Mouse (Mus musculus): ENCODE data around the gene Rad51b. TPM values are rescaled to one million over a fixed set of nuclear protein-coding genes. Genes with fewer than 3 reads are reported as not detected.

Rad51b gene
- polyA plus RNA-seq, 1 experiment from 2014 or later, result 0.87 TPM

DNA sequence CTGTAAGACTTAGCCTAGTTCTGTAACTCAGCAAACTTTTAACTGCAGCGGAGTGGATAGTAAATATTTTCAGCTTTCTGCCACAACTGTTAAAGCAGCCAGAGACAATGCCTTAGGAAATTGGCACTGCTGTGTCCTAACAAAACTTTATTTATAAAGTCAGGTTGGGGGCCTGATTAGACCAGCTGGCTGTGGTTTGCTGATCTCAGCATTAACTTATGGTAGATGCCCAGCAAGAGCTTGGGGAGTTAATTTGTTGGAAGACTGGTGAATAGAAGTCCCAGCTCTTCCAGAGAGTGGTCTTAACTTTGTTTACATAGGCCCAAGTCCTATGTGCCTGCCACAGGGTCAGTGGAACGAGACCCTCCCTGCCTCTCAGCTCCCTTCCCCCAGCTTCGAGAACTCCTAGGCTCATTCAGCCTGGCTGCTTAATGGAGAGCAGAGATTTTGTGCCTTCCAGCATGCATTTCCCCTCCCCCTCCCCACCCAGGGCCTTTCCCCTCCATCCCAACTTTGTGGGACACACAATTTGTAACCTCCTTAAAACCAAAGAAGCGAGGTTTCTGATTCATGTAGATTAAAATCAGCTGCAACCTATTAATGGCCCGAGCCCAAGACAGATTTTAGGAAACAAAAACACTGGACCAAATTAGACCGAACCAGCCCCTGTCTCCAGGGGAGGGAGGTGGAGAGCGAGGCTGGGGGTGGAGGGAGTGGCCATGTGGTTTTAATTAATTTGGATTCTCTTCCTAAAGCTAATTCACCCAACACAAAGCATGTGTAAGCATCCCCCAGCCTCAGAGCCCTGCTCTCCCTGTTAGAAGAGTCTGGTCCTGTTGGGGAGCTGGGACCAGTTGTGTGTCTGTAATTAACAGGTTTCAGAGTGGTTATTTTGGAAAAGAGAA lies 549.4 kb downstream of the Rad51b start:
- no peaks in the 10 kb centered on the region for H3K36me3 ChIP-seq (ENCODE audit: control insufficient read depth, insufficient read depth, low read length)
- no peak for ATAC-seq (ENCODE audit: low read depth)

DNA sequence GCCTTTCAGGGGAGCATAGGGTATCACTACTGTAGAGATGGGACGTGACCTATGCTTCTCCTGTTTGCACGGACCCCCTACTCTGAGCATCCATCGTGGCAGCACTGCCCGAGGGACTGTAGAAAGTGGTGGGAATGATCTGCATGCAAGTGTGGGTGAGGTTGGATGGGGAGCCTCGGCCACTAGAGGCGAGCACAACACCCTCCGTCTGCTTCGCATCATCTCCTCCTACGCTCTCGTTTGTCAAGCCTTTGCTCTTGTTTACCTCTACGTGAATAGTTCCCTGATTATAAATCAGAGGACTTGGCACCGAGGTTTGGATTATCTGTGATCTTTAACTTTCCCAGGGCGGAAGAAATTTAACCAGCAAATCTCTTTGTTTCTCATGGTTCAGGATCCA lies 551.5 kb downstream of the Rad51b start:
- no peaks in the 10 kb centered on the region for H3K36me3 ChIP-seq (ENCODE audit: control insufficient read depth, insufficient read depth, low read length)
- H3K4me1 ChIP-seq (ENCODE audit: control insufficient read depth, insufficient read depth, low read length), result 0 out of 2 replicates have a peak, but pooled peaks cover 3% of the 10 kb centered on the region
- WGBS, result 71% methylated on average over 13 of the region's 13 CpGs
- no peaks in the 10 kb centered on the region for H3K27me3 ChIP-seq (ENCODE audit: control insufficient read depth, insufficient read depth, low read length)
- no peak overlapping the region for H3K9ac ChIP-seq (replicated peaks; ENCODE audit: low read depth, low read length)
- no peak overlapping the region for H3K4me3 ChIP-seq (ENCODE audit: low read depth, low read length)
- no peak overlapping the region for H3K27ac ChIP-seq (ENCODE audit: low read depth, low read length)
- no peak for ATAC-seq (ENCODE audit: low read depth)
- H3K9me3 ChIP-seq (ENCODE audit: control insufficient read depth, low read length), result no peaks in the 10 kb centered on the region
- no peak overlapping the region for H3K4me2 ChIP-seq (ENCODE audit: low read depth, low read length)

More for the DNA sequence above, 549.4 kb downstream of the Rad51b start:
- Histone ChIP-seq H3K4me3 (ENCODE audit: low read depth, low read length) (no peak overlapping the region), H3K4me1 (ENCODE audit: control insufficient read depth, insufficient read depth, low read length) (0 out of 2 replicates have a peak, but pooled peaks cover 3% of the 10 kb centered on the region), H3K4me2 (ENCODE audit: low read depth, low read length) (no peak overlapping the region), H3K27me3 (ENCODE audit: control insufficient read depth, insufficient read depth, low read length) (no peaks in the 10 kb centered on the region), H3K9me3 (ENCODE audit: control insufficient read depth, low read length) (no peaks in the 10 kb centered on the region), H3K9ac (replicated peaks; ENCODE audit: low read depth, low read length) (no peak overlapping the region), H3K27ac (ENCODE audit: low read depth, low read length) (no peak overlapping the region)
- 43% methylated on average over 7 of the region's 7 CpGs for WGBS

DNA sequence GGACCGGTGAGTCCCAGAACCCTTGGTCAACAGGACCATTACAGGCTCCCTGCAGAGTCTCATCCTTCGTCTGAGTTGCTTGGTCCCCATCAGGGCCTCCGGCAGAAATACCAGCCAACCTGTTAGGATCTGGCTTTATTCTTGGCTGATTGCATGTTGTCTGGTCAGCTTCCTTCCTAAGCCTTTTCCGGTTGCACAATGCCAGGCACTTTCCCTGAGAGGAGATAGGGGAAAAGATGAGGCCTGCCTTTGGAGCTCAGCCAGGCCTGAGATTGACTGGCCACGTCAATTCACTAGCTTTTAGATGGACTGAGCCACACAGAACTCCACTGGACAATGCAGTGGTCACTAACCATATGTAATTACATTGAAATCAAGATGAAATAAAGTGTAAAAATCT lies 552.9 kb downstream of the Rad51b start:
- Histone ChIP-seq H3K4me1 (ENCODE audit: control insufficient read depth, insufficient read depth, low read length) (0 out of 2 replicates have a peak, but pooled peaks cover 3% of the 10 kb centered on the region), H3K4me3 (ENCODE audit: low read depth, low read length) (no peak overlapping the region), H3K9me3 (ENCODE audit: control insufficient read depth, low read length) (no peaks in the 10 kb centered on the region), H3K9ac (replicated peaks; ENCODE audit: low read depth, low read length) (no peak overlapping the region), H3K27me3 (ENCODE audit: control insufficient read depth, insufficient read depth, low read length) (no peaks in the 10 kb centered on the region), H3K27ac (ENCODE audit: low read depth, low read length) (no peak overlapping the region), H3K36me3 (ENCODE audit: control insufficient read depth, insufficient read depth, low read length) (no peaks in the 10 kb centered on the region), H3K4me2 (ENCODE audit: low read depth, low read length) (no peak overlapping the region)
- no peak for ATAC-seq (ENCODE audit: low read depth)
- WGBS, result 78% methylated on average over 5 of the region's 5 CpGs

DNA sequence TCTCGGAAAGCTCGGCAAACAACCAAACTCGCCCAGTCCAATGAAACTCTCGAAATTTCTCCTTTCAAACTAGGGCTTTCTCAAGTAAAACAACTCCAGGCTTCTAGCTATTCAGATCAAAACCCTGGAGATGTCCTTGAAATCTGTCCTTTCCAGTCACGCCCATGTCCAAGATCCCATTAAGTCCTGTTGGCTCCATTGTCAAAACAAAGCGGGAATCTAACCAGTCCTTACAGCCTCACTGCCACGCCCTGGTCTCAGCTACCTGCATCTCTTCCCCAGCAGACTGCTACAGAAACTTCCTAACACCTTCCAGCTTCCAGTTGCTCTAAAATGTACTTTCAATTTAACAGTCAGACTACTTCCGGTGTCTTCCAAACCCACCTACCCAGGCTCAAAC lies 554.8 kb downstream of the Rad51b start:
- Histone ChIP-seq H3K9me3 (ENCODE audit: control insufficient read depth, low read length) (no peaks in the 10 kb centered on the region), H3K27ac (ENCODE audit: low read depth, low read length) (no peak overlapping the region), H3K4me2 (ENCODE audit: low read depth, low read length) (no peak overlapping the region), H3K27me3 (ENCODE audit: control insufficient read depth, insufficient read depth, low read length) (no peaks in the 10 kb centered on the region), H3K4me1 (ENCODE audit: control insufficient read depth, insufficient read depth, low read length) (0 out of 2 replicates have a peak, but pooled peaks cover under 1% of the 10 kb centered on the region), H3K36me3 (ENCODE audit: control insufficient read depth, insufficient read depth, low read length) (no peaks in the 10 kb centered on the region), H3K4me3 (ENCODE audit: low read depth, low read length) (no peak overlapping the region), H3K9ac (replicated peaks; ENCODE audit: low read depth, low read length) (no peak overlapping the region)
- 96% methylated on average over 8 of the region's 8 CpGs for WGBS
- ATAC-seq (ENCODE audit: low read depth), result no peak

DNA sequence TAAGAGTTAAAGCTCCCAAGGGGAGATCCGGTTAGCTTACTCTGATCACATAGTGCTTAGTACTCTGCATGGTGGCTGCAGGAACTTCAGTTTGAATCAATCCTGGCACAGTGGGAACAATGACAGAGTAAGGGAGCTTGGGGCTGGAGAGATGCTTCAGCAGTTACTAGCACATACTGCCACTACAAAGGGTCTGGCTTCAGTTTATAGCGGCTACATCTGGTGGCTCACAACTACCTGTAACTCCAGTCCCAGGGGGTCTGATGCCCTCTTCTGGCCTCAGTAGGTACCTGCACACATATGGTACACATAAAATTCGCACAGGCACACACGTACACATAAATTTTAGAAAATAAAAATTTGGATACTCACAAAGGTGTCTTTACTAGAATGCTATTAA lies 555.5 kb downstream of the Rad51b start:
- H3K4me1 ChIP-seq (ENCODE audit: control insufficient read depth, insufficient read depth, low read length), result no peaks in the 10 kb centered on the region
- H3K4me2 ChIP-seq (ENCODE audit: low read depth, low read length), result no peak overlapping the region
- H3K36me3 ChIP-seq (ENCODE audit: control insufficient read depth, insufficient read depth, low read length), result no peaks in the 10 kb centered on the region
- no peak for ATAC-seq (ENCODE audit: low read depth)
- H3K27ac ChIP-seq (ENCODE audit: low read depth, low read length), result no peak overlapping the region
- no peak overlapping the region for H3K4me3 ChIP-seq (ENCODE audit: low read depth, low read length)
- no peaks in the 10 kb centered on the region for H3K27me3 ChIP-seq (ENCODE audit: control insufficient read depth, insufficient read depth, low read length)
- H3K9me3 ChIP-seq (ENCODE audit: control insufficient read depth, low read length), result no peaks in the 10 kb centered on the region
- 96% methylated on average over 4 of the region's 4 CpGs for WGBS
- no peak overlapping the region for H3K9ac ChIP-seq (replicated peaks; ENCODE audit: low read depth, low read length)

DNA sequence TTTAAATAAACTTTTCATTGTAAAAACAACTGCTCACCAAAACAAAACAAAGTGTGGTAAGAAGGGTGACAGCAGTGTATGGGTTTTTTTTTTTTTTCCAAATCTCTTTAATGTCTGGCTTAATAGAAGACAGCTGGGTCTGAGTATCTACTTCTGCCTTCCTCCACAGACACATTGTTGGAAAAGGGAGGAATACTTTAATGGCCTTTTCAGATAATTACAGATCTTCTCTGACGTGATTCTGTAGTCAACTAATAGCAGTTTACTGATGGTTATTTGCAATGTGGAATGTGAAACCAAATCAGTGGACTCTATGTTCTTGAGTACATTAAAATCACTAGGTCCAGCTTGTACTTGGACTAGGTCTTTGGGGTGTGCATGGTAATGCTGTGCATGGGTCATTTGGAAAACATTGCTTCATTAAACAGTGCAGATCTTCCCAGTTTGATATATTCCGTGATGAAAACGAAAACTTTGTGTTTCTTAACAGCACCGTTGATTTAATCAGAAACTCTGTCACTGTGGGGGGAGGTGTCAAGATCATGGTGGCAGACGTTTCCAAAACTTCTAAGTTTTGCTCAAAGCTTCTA lies 556.9 kb downstream of the Rad51b start:
- H3K9me3 ChIP-seq (ENCODE audit: control insufficient read depth, low read length), result no peaks in the 10 kb centered on the region
- WGBS, result 79% methylated on average over 5 of the region's 5 CpGs
- no peaks in the 10 kb centered on the region for H3K36me3 ChIP-seq (ENCODE audit: control insufficient read depth, insufficient read depth, low read length)
- no peak overlapping the region for H3K4me2 ChIP-seq (ENCODE audit: low read depth, low read length)
- H3K4me1 ChIP-seq (ENCODE audit: control insufficient read depth, insufficient read depth, low read length), result no peaks in the 10 kb centered on the region
- no peak overlapping the region for H3K27ac ChIP-seq (ENCODE audit: low read depth, low read length)
- no peak overlapping the region for H3K4me3 ChIP-seq (ENCODE audit: low read depth, low read length)
- no peak for ATAC-seq (ENCODE audit: low read depth)
- H3K9ac ChIP-seq (replicated peaks; ENCODE audit: low read depth, low read length), result no peak overlapping the region
- H3K27me3 ChIP-seq (ENCODE audit: control insufficient read depth, insufficient read depth, low read length), result no peaks in the 10 kb centered on the region

DNA sequence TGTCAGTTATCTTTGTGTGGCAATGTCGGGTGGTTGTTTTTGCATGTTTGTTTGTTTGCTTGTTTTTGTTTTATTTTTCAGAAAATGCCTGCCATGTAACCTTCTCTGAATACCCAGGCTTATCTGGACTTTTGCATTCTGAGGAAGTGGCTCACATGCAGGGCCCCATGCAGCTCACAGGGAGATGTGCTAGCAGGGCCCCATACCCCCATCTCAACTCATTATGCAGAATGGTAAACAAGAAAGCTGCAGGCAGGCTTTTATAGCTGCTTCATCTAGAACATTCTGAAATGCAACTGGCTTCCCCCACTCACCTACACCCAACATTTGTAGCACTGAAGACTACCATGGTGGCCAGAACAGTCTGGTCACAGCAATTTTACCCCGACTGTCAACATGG lies 557.4 kb downstream of the Rad51b start:
- H3K27me3 ChIP-seq (ENCODE audit: control insufficient read depth, insufficient read depth, low read length), result no peaks in the 10 kb centered on the region
- H3K4me1 ChIP-seq (ENCODE audit: control insufficient read depth, insufficient read depth, low read length), result no peaks in the 10 kb centered on the region
- H3K36me3 ChIP-seq (ENCODE audit: control insufficient read depth, insufficient read depth, low read length), result no peaks in the 10 kb centered on the region
- H3K4me3 ChIP-seq (ENCODE audit: low read depth, low read length), result no peak overlapping the region
- no peak overlapping the region for H3K27ac ChIP-seq (ENCODE audit: low read depth, low read length)
- H3K9me3 ChIP-seq (ENCODE audit: control insufficient read depth, low read length), result no peaks in the 10 kb centered on the region
- no peak for ATAC-seq (ENCODE audit: low read depth)
- no peak overlapping the region for H3K4me2 ChIP-seq (ENCODE audit: low read depth, low read length)
- 90% methylated on average over 2 of the region's 2 CpGs for WGBS
- no peak overlapping the region for H3K9ac ChIP-seq (replicated peaks; ENCODE audit: low read depth, low read length)

DNA sequence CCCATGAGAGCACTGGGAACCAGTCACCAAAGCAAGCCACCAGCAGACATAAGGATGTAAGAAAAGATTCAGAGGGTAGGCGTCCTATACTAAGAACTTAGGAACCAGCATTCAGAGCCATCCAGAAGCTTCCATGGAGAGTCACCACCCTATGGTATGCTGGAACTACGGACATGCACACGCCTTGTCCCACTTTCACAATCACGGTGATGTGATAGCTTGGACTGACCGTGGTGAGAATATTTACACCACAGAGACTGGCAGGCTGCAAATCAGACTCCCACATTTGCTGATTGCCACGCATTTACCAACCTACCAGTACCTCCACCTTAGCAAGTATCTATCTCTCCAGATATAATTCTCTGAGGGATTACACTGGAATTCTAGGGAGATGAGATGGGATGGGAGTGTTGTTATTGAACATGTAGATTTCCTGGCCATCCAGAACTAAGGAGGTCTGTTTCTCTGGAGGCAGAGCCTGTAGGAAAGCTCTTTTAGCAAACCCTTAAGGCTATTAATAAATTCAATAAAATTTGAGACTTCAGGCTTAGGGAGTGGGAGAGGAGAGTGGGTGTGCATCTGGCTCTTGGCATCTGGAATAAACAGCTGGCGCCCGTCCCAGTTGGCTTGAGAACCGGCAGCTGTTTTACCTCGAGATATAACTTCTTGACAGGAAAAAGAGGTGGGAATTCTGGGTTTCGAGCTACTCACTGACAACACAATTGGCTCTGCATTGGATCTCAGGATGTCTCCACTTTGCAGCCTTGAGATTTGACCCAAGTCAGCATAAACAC lies 559.2 kb downstream of the Rad51b start:
- no peak for ATAC-seq (ENCODE audit: low read depth)
- Histone ChIP-seq H3K9me3 (ENCODE audit: control insufficient read depth, low read length) (no peaks in the 10 kb centered on the region), H3K27ac (ENCODE audit: low read depth, low read length) (no peak overlapping the region), H3K27me3 (ENCODE audit: control insufficient read depth, insufficient read depth, low read length) (no peaks in the 10 kb centered on the region), H3K4me1 (ENCODE audit: control insufficient read depth, insufficient read depth, low read length) (no peaks in the 10 kb centered on the region), H3K36me3 (ENCODE audit: control insufficient read depth, insufficient read depth, low read length) (no peaks in the 10 kb centered on the region), H3K4me2 (ENCODE audit: low read depth, low read length) (no peak overlapping the region), H3K9ac (replicated peaks; ENCODE audit: low read depth, low read length) (no peak overlapping the region), H3K4me3 (ENCODE audit: low read depth, low read length) (no peak overlapping the region)
- WGBS, result 84% methylated on average over 11 of the region's 11 CpGs

All from neural tube, embryonic 14.5 days (tissue).